Mouse (Mus musculus) megakaryocyte, embryonic 14.5 days (primary cell): ENCODE measurements around the gene Clec4e.

ENCODE experiments used
- FLI1 ChIP-seq: IDR thresholded peaks from 2 replicates; pipeline ENCODE4 v1.6.1; 2012; ENCODE audit warnings: low read length, inconsistent platforms, mixed read lengths
- GATA1 ChIP-seq: IDR thresholded peaks from 3 replicates; pipeline ENCODE4 v1.6.1; 2012; ENCODE audit warnings: mixed read lengths, low read length, inconsistent platforms, borderline replicate concordance

GRCm38 (mm10) chr6:123266945-123267344 lies 22.7 kb downstream of the Clec4e start:
- TF ChIP-seq GATA1 (0 out of 3 replicates have a peak, but pooled peaks have one; percentile 7), FLI1 (no peak)
